Mouse (Mus musculus) MEL-GATA-1-ER (cell line): ENCODE data around the gene Ddb1.
A peak's percentile ranks its signal among the peaks of the same experiment; 100 is the strongest.

Experiments
- DNase-seq: peaks from one replicate; pipeline ENCODE4 v3.0.0-alpha.2; 2012; ENCODE audit warnings: low read depth; ENCODE audit errors: extremely low read depth

Ddb1 gene

DNA sequence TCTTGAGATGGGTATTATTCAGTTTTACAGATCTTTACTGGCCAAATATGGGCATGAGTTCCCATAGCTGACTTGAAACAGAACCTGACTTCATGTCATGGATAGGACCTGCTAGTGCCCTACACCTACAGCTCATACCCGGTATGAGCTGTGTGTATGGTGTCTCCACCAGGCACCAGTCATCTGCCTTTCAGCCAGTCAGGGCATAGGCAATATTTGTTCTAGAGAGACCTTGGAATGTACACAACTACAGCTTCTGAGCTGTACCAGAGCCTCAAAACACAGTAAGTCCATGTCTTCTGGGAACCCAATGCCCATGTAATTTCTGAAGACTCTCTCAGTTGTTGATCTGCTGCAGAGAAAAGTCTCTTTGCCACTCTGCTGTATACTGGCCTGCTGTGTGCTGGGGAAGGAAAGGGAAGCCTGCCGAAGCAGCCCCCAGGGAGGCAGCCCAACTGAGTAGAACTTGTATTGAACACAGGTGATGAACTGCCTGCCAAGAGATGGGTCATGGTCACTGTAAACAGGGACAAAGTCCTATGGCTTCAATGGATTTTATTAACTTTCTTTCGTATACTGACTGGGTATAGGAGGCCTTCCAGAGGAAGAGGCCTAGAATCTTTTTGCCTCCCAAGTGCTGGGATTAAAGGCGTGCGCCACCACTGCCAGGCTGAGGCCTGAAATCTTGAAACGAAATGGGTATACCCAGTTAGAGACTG, 13.3 kb upstream of the Ddb1 start:
- DNase-seq = no peak

DNA sequence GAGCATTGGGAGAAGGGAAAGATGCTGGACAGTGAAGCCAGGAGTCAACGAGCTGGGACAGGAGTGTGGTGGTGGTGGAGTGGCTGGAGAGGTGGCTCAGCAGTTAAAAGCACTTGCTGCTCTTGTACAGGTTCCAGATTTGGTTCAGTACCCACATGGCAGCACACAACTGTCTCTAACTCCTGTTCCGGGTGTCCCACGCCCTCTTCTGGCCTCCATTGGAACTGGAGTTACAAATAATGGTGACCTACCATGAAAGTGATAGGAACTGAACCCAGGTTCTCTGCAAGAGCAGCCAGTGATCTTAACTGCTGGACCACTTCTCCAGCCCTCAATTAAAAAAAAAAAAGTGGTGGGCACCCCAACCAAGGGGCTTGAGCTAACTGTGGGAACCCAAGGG, 6.9 kb upstream of the Ddb1 start:
- peak; percentile 28 for DNase-seq

DNA sequence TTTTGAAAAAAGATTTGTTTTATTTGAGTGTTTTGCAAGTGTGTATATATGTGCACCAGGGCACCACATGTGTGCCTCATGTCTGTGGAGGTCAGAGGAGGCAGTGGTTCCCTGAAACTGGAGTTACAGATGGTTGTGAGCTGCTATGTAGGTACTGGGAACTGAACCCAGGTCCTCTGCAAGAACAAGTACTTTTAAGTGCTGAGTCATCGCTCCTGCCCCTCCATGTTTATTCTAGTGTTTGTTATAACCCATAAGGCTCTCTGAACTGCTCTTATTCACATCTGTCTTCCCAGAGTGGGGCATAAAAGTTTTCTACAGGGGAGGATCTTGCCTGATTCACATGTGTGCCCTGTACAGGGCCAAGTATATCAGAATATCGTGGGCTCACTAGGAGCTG, 5.5 kb upstream of the Ddb1 start:
- no peak for DNase-seq

DNA sequence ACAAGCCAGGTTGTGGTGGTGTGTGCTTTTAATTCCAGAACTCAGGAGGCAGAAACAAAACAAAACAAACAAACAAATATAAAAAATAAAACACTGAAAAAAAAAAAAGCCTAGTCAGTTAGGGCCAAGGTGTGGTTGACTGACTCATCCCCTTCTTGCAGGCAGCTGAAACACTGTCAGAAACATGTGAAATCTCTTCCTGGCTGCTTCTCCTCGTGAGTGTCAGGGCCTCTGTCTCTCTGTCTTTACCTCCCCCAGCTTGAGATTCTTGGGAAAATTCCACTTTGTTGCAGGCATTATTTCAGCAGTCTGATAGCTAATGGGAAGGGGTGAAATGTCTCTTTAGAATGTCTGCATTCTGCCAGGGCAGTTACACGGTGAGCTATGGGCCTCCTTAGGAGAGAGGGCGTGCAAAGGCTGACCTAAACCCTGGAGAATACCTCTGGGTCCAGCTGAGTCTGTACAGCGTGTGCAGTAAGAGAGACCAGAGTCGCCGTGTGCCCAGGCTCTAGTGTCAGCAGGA, 2.8 kb upstream of the Ddb1 start:
- peak; percentile 8 for DNase-seq

DNA sequence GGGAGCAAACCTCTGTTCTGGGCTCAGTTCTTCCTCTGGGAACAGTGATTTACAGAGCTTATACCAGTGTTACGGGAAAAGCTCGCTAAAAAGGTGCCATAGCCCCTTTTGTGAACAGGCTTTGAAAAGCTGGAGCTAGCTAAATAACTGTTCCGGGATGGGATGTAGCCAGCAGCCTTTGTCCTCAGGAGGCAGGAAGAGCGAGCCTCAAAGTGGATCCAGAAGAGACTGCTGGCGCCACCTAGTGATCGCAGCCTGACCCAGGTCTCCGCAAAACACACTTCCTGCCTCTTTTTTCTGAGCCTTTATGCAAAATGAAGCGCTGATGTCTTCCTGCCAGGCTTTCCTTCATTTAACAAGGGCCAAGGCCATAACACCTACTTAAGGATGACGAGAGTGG, 2.3 kb upstream of the Ddb1 start:
- DNase-seq = peak; percentile 74

DNA sequence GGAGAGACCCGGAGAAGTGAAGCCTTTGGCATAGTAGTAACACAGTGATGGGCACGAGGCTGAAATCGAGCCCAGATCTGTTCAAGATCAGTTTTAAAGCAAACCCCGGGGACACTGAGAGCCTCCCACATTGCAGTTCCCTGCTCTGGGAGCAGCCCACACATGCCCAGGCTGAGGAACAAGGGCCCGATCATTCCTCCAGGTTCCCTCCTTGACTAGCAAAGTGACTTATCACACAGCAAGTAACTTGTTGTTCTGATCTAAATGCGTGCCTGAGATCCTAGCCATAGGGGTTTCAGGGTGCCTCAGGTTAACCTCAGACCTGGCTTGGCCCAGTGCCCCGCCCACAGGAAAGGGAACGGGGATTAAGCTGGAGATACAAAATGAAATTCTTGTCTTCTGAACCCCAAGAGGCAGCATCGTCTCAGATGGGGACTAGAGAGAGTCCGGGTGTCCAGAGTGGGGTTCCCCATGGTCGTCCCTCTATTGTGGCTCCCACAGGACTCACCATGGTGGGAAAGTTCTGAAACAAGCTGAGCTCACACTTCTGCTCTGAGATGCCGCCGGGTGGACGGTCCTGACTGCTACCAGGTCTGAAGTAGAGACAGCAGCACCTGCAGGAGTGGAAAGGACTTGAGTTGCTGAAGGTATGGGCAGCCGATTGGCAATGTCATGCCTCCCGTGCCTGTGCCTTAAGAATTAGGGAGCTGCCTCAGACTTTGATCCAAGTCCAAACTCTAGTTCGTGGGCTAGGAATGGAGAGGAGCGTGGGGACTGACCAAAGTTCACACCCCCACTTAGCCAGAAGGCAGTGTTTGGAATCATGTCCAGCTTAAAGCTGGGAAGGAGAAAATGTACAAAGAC, 1.2 kb upstream of the Ddb1 start:
- DNase-seq = peak; percentile 3

DNA sequence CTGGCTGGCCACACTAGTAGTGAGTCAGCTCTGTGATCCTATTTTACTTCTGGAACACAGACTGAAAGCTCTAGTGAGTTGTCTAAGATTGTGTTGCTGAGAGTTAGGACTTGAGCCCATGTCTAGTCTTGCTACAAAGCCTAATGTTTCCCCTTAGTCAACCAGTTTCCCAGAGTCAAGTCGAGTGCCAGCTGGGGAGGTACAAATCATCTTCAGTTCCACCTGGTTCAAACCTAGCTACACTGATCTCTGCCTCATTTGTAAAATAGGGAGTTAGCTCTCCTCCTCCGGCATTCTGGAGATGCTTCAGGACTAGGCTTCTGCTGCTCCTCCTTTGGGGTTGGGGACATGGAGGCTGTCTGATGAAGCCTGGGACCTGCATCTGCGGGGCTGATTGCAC, 593 bp upstream of the Ddb1 start:
- DNase-seq = peak; percentile 2

DNA sequence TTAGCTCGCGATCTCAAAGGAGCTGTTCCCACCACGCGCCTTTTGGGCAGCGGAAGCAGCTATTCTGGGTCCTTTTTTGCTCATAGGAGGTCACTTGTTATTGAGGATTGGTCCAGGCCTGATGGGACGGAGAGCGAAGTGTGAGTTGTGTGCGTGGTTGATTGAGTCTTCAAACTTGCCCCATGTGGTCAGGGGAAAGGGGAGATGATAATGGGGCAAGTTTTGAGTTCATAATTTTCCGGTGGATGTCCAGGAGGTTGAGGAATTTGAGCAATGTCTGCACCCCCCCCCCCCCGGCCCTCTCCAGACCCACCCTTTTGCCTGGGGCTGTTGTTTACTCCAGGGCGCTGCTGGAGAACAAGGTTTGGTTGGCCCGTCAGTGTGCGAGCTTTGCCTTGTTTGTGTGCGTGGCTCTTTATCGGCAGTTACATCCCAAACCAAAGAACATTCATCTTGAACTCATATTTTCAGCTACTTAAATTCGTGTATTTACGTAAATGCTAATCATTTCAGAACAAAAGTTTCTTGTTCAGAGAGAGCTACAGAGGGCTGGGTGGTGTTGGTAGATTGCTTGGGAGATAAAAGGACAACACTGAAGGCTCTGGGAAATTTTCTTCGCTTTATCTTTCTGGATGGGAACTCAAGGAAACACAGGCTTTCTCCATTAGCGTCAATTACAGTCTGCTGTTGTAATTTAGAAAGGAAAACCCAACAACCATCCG, 935 bp downstream of the Ddb1 start:
- DNase-seq = peak; percentile 23

DNA sequence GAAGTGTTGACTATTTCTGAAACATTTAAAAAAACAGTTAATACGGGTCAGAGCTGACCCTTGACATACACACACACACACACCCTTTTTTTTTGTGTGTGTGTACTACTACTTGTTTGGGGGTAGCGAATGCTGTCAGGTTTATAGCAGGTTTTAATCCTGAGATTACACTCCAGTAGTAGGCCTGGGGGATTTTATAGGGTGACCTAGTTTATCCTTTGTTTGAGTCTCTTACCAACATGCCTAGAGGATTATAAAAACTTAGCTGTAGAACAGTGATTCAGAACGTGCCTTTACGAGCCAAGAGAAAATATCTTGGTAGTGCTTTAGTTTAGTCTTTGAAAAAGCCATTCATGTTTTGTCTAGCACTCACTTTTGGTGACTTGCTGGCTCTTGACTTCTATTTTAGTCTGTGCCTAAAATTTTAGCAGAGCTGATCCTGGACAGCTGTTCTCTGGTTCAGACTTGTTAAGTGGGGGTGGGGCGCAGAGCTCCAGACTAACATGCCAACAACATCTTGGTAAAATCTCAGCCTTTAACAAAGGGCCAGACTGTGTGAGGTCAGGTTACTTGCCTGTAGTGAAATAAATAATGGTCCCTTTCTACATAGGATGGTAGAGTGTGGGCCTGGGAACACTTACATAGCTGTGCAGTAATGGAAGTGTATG, 3.6 kb downstream of the Ddb1 start:
- DNase-seq = no peak

DNA sequence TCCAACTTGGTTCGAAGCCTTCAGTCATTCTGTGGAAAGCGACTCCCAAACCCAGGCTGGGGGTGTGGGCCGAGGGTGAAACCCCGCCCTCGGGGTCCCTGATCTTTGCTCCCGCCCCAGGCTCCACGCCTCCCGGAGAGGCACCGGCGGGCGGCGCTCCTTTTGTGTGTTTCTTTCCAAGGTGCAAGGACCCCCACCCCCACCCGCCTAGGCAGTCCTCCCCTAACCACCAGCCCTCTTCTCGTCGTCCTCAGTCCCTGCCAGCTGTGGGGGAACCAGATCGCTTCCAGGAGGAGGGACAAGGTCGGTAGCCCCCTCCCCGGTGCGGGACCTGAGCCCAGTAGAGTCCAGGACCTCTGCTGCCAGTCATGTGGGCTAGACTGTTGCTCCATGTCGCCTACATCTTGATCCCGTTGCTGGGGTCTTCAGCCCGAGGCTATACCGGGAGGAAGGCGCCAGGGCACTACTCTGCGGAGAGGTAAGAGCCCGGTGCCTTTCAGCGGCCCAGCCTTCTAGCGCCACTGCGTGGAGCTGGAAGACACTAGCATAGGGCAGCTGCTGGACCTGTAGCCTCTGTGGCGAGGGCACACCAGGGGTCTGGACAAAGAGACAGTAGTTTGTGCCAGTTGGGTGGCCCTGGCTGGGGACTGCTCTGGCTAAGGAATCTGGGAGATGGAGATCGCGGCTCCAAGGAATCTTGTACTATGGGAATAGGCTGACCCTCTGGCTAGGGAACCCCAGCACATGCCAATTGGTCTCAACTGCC, 29.2 kb downstream of the Ddb1 start, which contains the start of gene Vwce:
Gene Vwce, plus strand, starts transcription at position 108 of the 766 bp plus-strand sequence.
- no peak for DNase-seq

DNA sequence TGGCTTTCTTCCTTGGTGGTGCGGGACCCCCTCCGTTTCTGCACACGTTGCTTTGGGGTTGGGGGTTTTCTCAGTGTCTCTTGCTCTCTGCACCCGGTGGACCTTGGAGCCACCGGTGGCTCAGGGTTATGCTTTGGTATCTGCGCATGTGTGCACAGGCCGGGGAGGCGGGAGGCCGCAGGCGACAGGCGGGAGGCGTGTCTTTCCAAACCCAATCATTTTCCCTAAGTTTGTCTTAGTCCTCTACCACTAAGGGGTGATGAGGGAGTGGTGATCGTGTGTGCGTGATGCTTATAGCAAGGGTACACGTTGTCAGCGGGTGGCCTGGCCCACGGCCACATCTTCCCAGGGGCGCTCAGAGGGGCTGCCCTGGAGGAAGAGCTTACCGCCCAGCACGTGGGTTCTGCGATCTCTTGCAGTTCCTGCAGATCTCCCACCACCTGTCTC, 29.8 kb downstream of the Ddb1 start:
- DNase-seq = no peak

DNA sequence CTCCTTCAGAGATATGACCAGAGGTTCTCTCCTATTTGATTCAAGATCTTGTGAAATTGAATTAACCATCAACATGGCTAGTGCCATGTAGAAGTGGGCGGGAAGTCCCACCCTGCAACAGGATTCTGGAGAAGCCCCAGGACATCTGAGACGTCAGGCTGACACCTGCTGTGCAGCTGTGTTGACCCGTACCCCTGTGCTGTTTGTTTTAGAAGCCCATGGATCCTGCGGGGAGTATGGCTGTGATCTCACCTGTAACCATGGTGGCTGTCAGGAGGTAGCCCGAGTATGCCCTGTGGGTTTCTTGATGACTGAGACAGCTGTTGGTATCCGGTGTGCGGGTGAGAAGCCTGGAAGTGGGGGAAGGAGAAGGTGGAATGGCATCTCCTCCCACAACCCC, 32.7 kb downstream of the Ddb1 start:
- DNase-seq = no peak

DNA sequence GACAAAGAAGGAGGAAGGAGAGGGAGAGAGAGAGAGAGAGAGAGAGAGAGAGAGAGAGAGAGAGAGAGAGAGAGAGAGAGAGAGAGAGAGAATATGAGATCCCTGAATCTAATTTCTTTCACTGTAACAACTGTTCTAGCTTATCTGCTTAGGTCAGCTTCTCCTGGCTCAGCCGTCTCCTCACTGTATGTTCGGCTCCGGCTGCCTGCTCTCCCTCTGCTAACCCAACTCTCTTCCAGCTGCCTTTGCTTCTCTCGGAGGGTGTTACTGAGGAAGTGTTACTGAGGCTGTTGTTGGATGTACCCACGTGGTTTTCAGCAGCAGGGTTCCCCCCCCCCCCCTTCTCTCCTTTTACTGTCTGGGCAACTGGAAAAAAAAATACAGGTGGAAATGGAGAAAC, 35.0 kb downstream of the Ddb1 start:
- peak; percentile 58 for DNase-seq

DNA sequence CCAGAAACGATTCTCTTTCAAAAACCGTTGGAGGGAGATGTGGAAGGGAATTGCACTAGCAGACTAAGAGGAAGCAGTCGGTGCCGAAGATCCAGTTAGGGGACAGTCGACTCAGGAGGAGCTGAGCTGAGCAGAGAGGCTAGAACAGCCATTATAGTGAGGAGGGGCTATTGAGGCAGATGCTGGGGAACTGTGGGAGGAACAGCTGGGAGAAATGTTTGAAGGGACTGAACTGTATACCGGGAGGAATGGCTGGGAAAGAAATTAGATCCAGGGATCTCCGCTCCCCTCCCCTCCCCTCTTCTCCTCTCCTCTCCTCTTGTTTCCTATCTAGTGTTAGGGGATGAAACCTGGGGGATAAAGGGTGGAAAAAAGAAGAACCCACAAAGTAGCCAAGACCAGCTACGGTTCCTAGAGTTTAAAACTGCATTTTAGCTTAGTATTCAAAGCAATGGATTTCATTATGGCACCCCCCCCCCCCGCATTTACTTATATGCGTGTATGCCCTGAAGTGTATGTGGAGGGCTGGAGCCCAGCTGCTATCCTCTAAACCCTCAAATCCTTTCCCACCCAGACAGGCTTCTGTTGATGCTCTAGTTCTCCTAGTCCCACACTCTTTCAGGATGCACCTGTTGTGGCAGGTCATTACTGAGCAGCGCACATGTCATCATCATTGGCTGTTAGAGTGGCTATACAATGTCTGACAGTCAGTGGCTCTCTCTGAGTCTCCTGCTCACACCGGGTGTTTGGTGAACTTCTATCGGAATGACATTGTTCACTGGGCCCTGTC, 35.7 kb downstream of the Ddb1 start:
- no peak for DNase-seq

DNA sequence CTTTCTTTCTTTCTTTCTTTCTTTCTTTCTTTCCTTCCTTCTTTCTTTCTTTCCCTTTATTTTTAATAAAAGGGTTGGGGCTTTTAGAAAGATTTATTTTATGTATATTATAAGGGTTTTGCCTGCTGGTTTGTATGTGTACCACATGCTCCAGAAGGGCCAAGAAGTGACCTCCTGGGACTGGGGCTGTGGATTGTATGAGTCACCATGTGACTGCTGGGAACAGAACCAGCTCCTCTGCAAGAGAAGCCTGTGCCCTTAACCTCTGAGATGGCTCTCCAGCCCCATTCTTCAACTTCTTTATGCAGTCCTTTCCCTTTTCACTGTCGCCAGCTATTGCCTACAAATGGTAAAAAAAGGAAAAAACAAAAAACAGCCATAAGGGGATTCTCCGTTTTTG, 40.5 kb downstream of the Ddb1 start:
- DNase-seq = no peak

DNA sequence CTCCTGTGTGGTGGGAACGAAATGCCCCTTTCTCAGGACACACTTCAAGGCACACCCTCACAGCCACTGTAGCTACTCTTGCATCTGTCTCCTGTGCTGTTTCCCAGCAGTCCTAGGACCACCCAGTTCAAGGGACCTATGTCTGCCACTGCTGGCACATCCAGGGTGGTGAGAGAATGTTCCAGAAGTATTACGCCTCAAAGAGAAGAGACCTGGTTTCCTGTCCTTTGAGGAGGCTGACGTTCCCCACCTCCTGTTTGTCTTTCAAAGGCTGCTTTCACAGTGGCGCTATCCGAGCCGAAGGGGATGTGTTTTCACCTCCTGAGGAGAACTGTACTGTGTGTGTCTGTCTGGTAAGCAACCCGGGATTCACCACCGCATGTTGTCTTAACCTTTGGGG, 43.0 kb downstream of the Ddb1 start:
- no peak for DNase-seq

DNA sequence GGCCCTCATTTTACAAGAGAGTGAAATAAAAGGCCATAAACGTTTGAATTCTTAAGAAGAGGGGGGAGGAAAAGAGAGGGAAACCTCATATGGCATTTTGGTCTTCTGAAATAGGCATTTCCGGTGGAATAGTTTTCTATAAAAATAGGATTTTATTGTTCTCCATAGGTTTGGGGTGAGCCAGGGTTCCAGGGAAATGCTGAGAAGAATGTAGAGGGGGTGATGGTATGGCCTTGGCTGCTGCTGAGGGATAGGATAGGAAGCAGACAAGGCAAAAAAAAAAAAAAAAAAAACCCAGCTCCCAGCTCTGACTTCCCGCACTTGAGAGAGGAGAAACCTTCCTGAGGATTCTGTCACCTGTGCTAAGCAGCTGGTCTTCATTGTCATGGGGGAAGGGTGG, 50.9 kb downstream of the Ddb1 start:
- DNase-seq = no peak

DNA sequence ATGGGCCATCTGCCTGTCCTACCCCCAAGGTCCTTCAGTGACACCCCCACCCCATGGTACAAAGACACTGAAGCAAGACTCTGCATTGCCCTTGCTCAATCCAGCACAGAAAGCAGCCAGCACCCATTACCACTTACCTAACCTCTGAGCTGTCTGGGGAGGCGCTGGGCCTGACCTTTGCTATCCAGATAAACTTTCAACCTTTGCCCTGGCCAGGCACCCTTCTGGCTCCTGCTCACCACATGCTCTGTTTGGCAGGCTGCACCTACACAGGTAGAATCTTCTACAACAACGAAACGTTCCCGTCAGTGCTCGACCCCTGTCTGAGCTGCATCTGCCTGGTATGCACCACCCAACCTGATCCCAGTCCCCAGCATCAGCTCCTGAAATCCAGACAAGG, 52.6 kb downstream of the Ddb1 start:
- DNase-seq = no peak

DNA sequence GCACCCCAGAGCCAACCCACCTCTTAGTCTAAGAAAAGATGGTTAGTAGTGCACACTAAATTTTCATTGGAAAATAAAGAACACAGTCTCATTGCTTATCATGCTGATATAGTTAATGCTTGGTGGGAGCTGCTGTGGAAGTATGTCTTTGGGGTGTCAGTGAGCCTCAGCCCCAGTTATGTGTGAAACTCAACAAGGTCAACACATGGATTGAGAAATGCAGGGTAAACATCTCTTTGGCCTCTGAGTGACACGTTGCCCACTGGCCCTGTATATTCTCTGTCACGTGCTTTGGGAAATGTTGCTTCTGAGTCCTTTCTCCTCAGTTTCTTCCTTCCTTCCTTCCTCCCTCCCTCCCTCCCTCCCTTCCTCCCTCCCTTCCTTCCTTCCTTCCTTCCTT, 53.3 kb downstream of the Ddb1 start:
- no peak for DNase-seq

DNA sequence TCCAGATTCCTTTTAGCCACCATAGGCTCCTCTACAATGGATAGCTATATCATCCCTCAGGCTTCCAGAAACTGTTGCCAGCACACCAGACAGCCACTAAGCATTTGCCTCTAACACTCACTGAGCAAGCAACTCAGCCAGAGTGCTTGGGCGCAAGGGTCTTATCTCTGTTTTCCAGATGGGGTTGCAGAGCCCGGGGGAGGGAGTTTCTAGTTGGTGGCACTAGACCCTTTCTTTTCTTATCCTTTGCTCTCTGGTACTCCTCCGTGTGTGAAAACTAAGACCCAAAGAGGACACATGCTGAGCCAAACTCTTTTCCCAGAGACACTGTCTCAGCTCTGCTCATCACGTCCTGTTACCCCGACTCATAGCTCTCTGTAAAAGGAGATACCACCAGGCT, 56.2 kb downstream of the Ddb1 start:
- DNase-seq = peak; percentile 97
